Mouse (Mus musculus): ENCODE results near the gene Wnt5a. TPM values are rescaled to one million over a fixed set of nuclear protein-coding genes. Genes with fewer than 3 reads are reported as not detected.

Gene Wnt5a
- total RNA-seq (2023), result under 1 TPM in 1 of 2 experiments, not detected in 1; 0.55 TPM

GRCm38 (mm10) chr14:28504101-28505050 is at the start of gene Wnt5a:
Gene Wnt5a, plus strand, starts transcription at chr14:28504750.

Data from neutrophil, adult 83 days (primary cell).